Mouse (Mus musculus) brain, adult 10 weeks (tissue): ENCODE measurements around the gene Rdx. TPM values are rescaled to one million over a fixed set of nuclear protein-coding genes. Genes with fewer than 3 reads are reported as not detected.

ENCODE experiments used
- polyA plus RNA-seq: library from polyadenylated mRNA; stranded (reverse); fragments of 350-450 nt; fragmentation: Illumina TruSeq; extraction: RNeasy Lipid Tissue Mini Kit (QIAGEN cat#74804); gene quantifications from one replicate; pipeline ENCODE4 v1.2.3, GENCODE M21; 2015; ENCODE audit warnings: low read depth, low replicate concordance

Rdx gene
- polyA plus RNA-seq: 60.3 TPM

DNA sequence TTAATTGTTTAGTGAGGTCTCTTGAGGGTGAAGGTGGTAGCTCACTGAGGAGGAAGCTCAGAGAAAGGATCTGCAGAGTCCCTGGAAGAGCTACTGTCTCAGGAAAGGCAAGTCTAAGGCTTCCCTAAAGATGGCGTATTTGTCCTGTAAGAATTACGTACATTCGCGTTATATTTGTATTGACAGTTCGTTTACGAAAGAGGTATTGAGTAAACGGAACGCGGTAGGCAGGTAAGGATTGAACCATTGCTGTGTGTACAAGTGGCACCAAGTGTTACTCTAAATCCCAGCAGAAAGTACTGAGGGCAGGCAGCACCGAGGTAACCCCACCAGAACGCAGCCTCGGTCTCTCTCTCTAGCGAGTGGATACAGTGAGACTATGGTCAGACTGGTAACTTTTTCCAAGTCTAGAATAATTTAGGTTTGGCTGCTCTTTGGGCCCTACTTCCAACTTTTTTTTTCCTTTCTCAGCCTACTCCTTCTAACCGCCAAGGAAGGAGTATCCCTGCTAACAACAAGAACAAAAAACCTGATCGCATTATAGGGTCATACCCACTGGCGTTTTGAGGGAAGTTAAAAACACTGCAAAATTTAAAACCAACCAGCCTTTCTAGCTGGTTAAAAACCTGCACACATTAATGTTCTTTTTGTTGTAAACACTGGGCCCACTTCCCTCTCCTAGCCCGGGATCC is at the start of gene Rdx:
Gene Rdx, plus strand, starts transcription at position 45 of the 692 bp plus-strand sequence.

Other genes with a start within 250 kb of the Rdx start
- gene Fdx1, start 83.6 kb upstream of the Rdx start, polyA plus RNA-seq: 23.4 TPM
- gene Zc3h12c, start 121.4 kb downstream of the Rdx start, polyA plus RNA-seq: 5.9 TPM